Mouse (Mus musculus) embryonic facial prominence, embryonic 14.5 days (tissue): ENCODE results near the gene Zdhhc4. TPM values are rescaled to one million over a fixed set of nuclear protein-coding genes. Genes with fewer than 3 reads are reported as not detected.

Source experiments
- ATAC-seq: fragments of 200-750 bp; cut with Nextera tagmentation; 2 replicates; pipeline ENCODE4 v1.8.0; 2017; ENCODE audit warnings: low read depth, moderate number of reproducible peaks, moderate TSS enrichment
- DNase-seq: peaks from one replicate; pipeline ENCODE4 v3.0.0-alpha.2; 2015; ENCODE audit warnings: low spot score
- H3K27ac ChIP-seq: fragments of 300-500 bp; sonication (generic); replicated peaks from 2 replicates; pipeline ENCODE4 v1.5.1; 2014; ENCODE audit warnings: low read depth, mild to moderate bottlenecking, low read length, moderate library complexity
- H3K27me3 ChIP-seq: fragments of 300-500 bp; sonication (generic); replicated peaks from 2 replicates; pipeline ENCODE4 v1.6.1; 2014; ENCODE audit warnings: low read length; ENCODE audit not compliant: control insufficient read depth, insufficient read depth
- H3K36me3 ChIP-seq: fragments of 300-500 bp; sonication (generic); 2 replicates; pipeline ENCODE4 v1.6.1; 2014; ENCODE audit warnings: low read length, mixed read lengths; ENCODE audit not compliant: control insufficient read depth, insufficient read depth
- H3K4me1 ChIP-seq: fragments of 300-500 bp; sonication (generic); 2 replicates; pipeline ENCODE4 v1.6.1; 2014; ENCODE audit warnings: antibody characterized with exemption, low read length; ENCODE audit not compliant: control insufficient read depth, insufficient read depth
- H3K4me2 ChIP-seq: fragments of 300-500 bp; sonication (generic); 2 replicates; pipeline ENCODE4 v1.6.1; 2014; ENCODE audit warnings: low read depth, mild to moderate bottlenecking, low read length, moderate library complexity, mixed read lengths
- H3K4me3 ChIP-seq: fragments of 300-500 bp; sonication (generic); 2 replicates; pipeline ENCODE4 v1.5.1; 2014; ENCODE audit warnings: low read depth, mild to moderate bottlenecking, low read length
- H3K9ac ChIP-seq: fragments of 300-500 bp; sonication (generic); 2 replicates; pipeline ENCODE4 v1.6.1; 2014; ENCODE audit warnings: low read depth, mild to moderate bottlenecking, low read length, moderate library complexity, mixed read lengths
- H3K9me3 ChIP-seq: fragments of 300-500 bp; sonication (generic); 2 replicates; pipeline ENCODE4 v1.6.1; 2016; ENCODE audit warnings: low read length; ENCODE audit not compliant: control insufficient read depth
- WGBS: fragments of 180-500 bp; shearing (Covaris S2); extraction: QIAGEN DNeasy Blood & Tissue Kit; methylation state at CpG from one replicate; pipeline ENCODE4 v1.1.7; 2014; 5-methylcytosine and 5-hydroxymethylcytosine counted together
- polyA plus RNA-seq: library from polyadenylated mRNA; unstranded; fragments of >200 nt; fragmentation: Nextera tagmentation; extraction: Ambion mirVana; gene quantifications from 2 replicates; pipeline ENCODE4 v1.2.1, GENCODE M21; 2014

Zdhhc4 gene
- polyA plus RNA-seq, 1 experiment from 2014 or later: 68.3 TPM

DNA sequence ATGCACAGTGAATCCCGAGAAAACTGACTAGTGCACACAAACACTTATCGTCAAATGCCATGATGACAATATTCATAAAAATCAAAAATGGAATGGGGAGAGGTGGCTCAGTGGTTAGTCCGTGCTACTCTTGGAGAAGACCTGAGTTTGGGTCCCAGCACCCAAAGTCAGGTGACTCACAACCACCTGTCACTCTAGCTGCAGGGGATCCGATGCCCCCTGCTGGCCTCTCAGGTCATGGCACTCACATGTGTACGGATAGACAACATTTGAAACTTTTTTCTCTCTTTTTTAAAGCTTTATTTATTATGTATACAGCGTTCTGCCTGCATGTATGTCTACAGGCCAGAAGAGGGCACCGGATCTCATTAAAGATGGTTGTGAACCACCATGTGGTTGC lies 30.7 kb downstream of the Zdhhc4 start:
- 0 out of 2 replicates have a peak, but pooled peaks cover 3% of the 10 kb centered on the region for H3K9me3 ChIP-seq
- WGBS: 93% methylated on average over 7 of the region's 7 CpGs
- H3K36me3 ChIP-seq: peaks cover 46% of the 10 kb centered on the region
- no peak overlapping the region for H3K4me2 ChIP-seq
- H3K4me1 ChIP-seq: peaks cover 6% of the 10 kb centered on the region; the same call in 1 of the 2 replicates
- H3K27ac ChIP-seq: no peak overlapping the region
- no peak for DNase-seq
- peaks cover 10% of the 10 kb centered on the region for H3K27me3 ChIP-seq
- H3K4me3 ChIP-seq: no peak overlapping the region
- ATAC-seq: no peak
- no peak overlapping the region for H3K9ac ChIP-seq

DNA sequence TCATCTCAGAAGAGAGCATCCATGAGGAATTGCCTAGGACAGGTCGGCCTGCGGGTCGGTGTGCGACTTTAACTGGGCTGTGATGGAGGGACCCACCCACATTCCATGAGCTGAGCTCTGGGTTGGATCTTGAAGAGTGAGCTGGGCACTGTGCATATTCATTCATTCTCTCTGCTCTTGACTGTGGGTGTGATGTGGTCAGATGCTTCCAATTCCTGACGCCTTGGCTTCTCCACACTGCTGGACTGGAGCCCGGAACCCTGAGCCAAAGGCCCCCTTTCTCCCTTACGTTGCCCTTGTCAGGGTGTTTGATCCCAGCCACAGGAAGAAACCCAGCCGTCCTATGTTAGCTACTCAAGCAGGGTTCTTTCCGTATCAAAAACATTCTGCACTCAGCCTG lies 31.1 kb downstream of the Zdhhc4 start:
- Histone ChIP-seq H3K4me3 (no peak overlapping the region), H3K4me1 (peaks cover 6% of the 10 kb centered on the region; the same call in 1 of the 2 replicates), H3K27me3 (peaks cover 14% of the 10 kb centered on the region), H3K4me2 (no peak overlapping the region), H3K27ac (no peak overlapping the region), H3K9me3 (0 out of 2 replicates have a peak, but pooled peaks cover 3% of the 10 kb centered on the region), H3K9ac (no peak overlapping the region), H3K36me3 (peaks cover 44% of the 10 kb centered on the region)
- DNase-seq (no peak), ATAC-seq (no peak)
- 90% methylated on average over 9 of the region's 9 CpGs for WGBS

DNA sequence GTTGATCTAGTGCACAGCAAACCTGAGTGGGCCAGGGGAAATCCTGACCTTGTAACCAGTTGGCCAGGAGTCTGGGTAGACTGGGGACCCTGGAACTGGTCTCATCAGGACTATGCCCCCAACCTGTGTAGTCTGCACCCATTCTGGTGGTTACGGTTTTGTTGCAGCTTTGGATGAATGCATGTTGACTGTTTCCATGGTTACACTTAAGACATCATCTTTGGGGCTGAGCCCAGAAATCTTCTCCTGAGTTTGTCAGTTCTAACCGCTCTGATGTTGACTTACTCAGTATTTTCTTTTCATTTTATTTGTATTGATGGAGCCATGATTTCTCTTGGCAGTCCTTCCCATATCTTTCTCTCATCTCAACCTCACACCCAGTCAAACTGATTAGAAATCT lies 33.7 kb downstream of the Zdhhc4 start:
- no peak overlapping the region for H3K4me3 ChIP-seq
- WGBS: 83% methylated on average over 2 of the region's 2 CpGs

DNA sequence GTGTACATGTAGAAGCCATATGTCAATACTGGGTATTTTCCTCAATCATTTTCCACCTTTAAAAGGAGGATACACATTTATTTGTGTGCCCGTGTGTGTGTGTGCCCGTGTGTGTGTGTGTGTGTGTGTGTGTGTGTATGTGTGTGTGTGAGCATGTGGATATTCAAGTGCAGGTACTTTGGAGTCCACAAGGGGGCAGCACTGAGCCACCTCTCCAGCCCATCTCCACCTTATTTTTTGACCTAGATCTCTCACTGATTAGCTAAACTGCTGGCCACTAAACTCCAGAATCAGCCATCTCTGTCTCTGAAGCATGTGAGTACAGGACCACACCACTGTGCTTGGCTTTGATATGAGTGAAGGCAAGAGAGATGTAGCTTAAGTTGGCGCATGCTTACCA lies 34.2 kb downstream of the Zdhhc4 start:
- ATAC-seq (no peak), DNase-seq (no peak)
- no peak overlapping the region for H3K4me2 ChIP-seq
- H3K4me3 ChIP-seq: no peak overlapping the region
- H3K4me1 ChIP-seq: peaks cover 6% of the 10 kb centered on the region; the same call in 1 of the 2 replicates
- H3K9ac ChIP-seq: no peak overlapping the region
- peaks cover 13% of the 10 kb centered on the region for H3K36me3 ChIP-seq
- no peak overlapping the region for H3K27ac ChIP-seq
- H3K9me3 ChIP-seq: 0 out of 2 replicates have a peak, but pooled peaks cover 2% of the 10 kb centered on the region
- WGBS: 95% methylated on average over 3 of the region's 3 CpGs
- H3K27me3 ChIP-seq: peaks cover 43% of the 10 kb centered on the region

More for the DNA sequence above, 33.7 kb downstream of the Zdhhc4 start:
- H3K27ac ChIP-seq: no peak overlapping the region
- no peak overlapping the region for H3K9ac ChIP-seq
- no peak overlapping the region for H3K4me2 ChIP-seq
- ATAC-seq (no peak), DNase-seq (no peak)
- 0 out of 2 replicates have a peak, but pooled peaks cover 3% of the 10 kb centered on the region for H3K9me3 ChIP-seq
- peaks cover 6% of the 10 kb centered on the region; the same call in 1 of the 2 replicates for H3K4me1 ChIP-seq
- peaks cover 39% of the 10 kb centered on the region for H3K27me3 ChIP-seq
- H3K36me3 ChIP-seq: peaks cover 18% of the 10 kb centered on the region

DNA sequence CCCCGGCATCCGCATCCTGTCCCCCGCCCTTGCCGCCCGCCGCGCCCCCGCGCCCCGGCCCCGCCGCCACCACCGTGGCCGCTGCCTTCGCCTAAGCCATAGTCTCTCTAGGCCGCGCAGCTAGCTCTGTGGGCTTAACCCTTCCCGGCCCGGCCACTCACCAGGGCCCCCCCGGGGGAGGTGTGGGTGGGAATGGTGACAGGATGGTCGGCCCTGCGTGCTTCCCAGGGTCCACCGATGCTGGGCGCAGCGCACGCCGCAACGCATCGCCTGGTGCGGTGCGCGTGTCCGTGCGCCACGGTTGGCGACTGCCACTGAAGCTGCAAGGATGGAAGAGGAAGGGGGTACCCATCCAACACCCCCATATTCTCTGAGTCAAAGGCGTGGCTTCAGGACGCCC lies 35.7 kb downstream of the Zdhhc4 start, which contains the start of gene Zfp853:
Gene Zfp853, minus strand, starts transcription at position 220 of the 400 bp plus-strand sequence.
- Histone ChIP-seq H3K4me3 (peak within 1 kb of the TSS; percentile 50), H3K4me2 (peak within 1 kb of the TSS; percentile 83), H3K36me3 (peaks cover 2% of the 10 kb centered on the region; the same call in 1 of the 2 replicates), H3K9ac (peak within 1 kb of the TSS; percentile 66), H3K4me1 (peaks cover 7% of the 10 kb centered on the region), H3K27me3 (peaks cover 57% of the 10 kb centered on the region), H3K9me3 (no peaks in the 10 kb centered on the region), H3K27ac (no peak within 1 kb of the TSS)
- DNase-seq (no peak), ATAC-seq (peak; percentile 21; the same call in 1 of the 2 replicates)
- 1% methylated on average over 16 of the region's 38 CpGs for WGBS

DNA sequence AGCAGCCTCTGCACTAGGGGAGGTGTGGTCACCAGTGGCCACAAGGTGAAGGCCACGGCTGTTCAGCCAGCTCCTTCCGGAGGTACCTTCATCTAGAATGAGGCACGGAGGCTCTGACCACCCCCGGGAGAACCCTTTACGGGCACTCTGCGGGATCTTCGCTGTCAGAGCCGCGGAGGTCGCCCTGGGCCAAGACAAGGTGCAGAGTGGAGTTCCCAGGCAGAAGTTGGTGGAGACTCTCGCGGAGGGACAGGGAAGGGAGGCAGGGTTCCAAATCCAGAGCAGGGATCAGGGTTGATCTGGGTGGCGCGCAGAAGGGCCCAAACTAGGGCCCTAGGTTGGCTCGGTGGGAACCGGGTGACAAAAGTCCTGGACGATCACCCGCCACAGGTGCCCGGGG lies 36.2 kb downstream of the Zdhhc4 start:
- DNase-seq: no peak

DNA sequence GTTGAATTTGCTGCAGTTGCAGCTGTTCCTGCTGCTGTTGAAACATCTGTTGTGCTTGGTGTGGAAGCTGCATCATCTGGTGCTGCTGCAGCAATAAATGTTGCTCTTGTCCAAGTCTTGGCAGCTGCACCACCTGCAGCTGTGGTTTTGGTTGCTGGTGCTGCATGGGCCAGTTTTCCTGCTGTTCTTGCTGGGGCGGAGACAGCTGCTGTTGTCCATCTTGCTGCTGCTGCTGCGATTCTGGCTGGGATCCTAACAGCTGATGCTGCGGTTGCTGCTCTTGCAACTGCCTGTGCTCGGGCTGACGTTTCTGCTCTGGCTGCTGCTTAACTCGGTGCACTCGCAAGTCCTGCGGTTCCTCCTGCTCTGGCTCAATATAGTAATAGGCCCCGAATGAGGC lies 39.8 kb downstream of the Zdhhc4 start:
- peaks cover 82% of the 10 kb centered on the region for H3K27me3 ChIP-seq
- H3K9ac ChIP-seq: no peak overlapping the region
- no peaks in the 10 kb centered on the region for H3K36me3 ChIP-seq
- 70% methylated on average over 9 of the region's 9 CpGs for WGBS
- no peak for ATAC-seq
- DNase-seq: no peak
- no peak overlapping the region for H3K4me2 ChIP-seq
- H3K4me3 ChIP-seq: no peak overlapping the region
- H3K9me3 ChIP-seq: no peaks in the 10 kb centered on the region
- H3K27ac ChIP-seq: no peak overlapping the region
- H3K4me1 ChIP-seq: peaks cover 14% of the 10 kb centered on the region

More for the DNA sequence above, 36.2 kb downstream of the Zdhhc4 start:
- no peaks in the 10 kb centered on the region for H3K9me3 ChIP-seq
- 3% methylated on average over 12 of the region's 19 CpGs for WGBS
- H3K27ac ChIP-seq: no peak overlapping the region
- H3K36me3 ChIP-seq: no peaks in the 10 kb centered on the region
- peak overlapping the region; percentile 83 for H3K4me2 ChIP-seq
- peaks cover 12% of the 10 kb centered on the region for H3K4me1 ChIP-seq
- peak overlapping the region; percentile 66 for H3K9ac ChIP-seq
- ATAC-seq: no peak
- peaks cover 63% of the 10 kb centered on the region for H3K27me3 ChIP-seq
- peak overlapping the region; percentile 50 for H3K4me3 ChIP-seq

DNA sequence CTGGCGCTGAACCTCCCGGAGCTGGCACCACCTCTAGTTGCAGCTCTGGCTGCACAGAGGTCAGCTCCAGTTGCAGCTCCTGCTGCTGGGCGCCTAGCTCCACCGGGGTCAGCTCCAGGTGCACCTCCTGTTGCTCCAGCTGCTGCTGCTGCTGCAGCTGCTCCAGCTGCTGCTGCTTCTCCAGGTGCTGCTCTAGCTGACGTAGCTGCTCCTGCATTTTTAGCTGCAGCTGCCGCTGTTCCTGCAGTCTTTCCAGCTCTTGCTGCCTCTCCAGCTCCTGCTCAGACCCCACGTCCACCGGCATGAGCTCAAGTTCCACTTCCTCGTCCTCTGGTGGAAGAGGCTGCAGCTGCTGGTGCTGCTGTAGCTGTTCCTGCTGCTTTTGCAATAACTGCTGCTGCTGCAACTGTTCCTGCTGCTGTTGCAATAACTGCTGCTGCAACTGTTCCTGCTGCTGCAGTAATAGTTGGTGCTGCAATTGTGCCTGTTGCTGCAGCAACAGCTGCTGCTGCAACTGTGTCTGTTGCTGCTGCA lies 40.6 kb downstream of the Zdhhc4 start:
- Histone ChIP-seq H3K4me2 (peak overlapping the region; percentile 46), H3K4me3 (peak overlapping the region; percentile 25), H3K27ac (no peak overlapping the region), H3K9me3 (no peaks in the 10 kb centered on the region), H3K27me3 (peaks cover 73% of the 10 kb centered on the region), H3K9ac (peak overlapping the region; percentile 19; the same call in 1 of the 2 replicates), H3K4me1 (peaks cover 8% of the 10 kb centered on the region), H3K36me3 (no peaks in the 10 kb centered on the region)
- no peak for DNase-seq
- ATAC-seq: no peak
- WGBS: 16% methylated on average over 6 of the region's 9 CpGs
